Comparison of ENCODE assay signal across 15 mouse cellular contexts in genomic region chr1:91013803-91014202, GRCm38 (mm10). TPM values are rescaled to one million over a fixed set of nuclear protein-coding genes. Genes with fewer than 3 reads are reported as not detected.
DNase-seq lines count a peak whose midpoint lies in the region; ATAC-seq and TF ChIP-seq lines count a peak whose summit lies in the region.
"Had no signal": no experiment of that assay in that cellular context is flagged by ENCODE, and none has a peak within 500 bp of the region (broad histone marks: within the 10 kb centered on the region; RNA-seq: fewer than 3 reads in every experiment).

No protein-coding gene starts in this region.

- H3K4me2 ChIP-seq in intestine, embryonic 16.5 days (ENCODE audit: low read depth, low read length), result no peak overlapping the region
- H3K4me2 ChIP-seq in intestine, postnatal 0 days (replicated peaks; ENCODE audit: low read depth), result no peak overlapping the region
- H3K4me2 ChIP-seq in embryonic facial prominence, embryonic 11.5 days (ENCODE audit: low read depth, low read length), result no peak overlapping the region
- H3K4me2 ChIP-seq in heart, postnatal 0 days (ENCODE audit: low read depth, low read length), result no peak overlapping the region
- H3K4me2 ChIP-seq: liver, embryonic 15.5 days had no signal

- peaks cover 25% of the 10 kb centered on the region for H3K4me1 ChIP-seq in intestine, embryonic 16.5 days (ENCODE audit: control insufficient read depth, insufficient read depth, low read length)
- 0 out of 2 replicates have a peak, but pooled peaks cover 14% of the 10 kb centered on the region for H3K4me1 ChIP-seq in intestine, postnatal 0 days (replicated peaks; ENCODE audit: control insufficient read depth, insufficient read depth, low read length)
- H3K4me1 ChIP-seq in embryonic facial prominence, embryonic 11.5 days (ENCODE audit: control insufficient read depth, insufficient read depth, low read length), result no peaks in the 10 kb centered on the region; the same call in 1 of the 2 replicates
- peaks cover 78% of the 10 kb centered on the region for H3K4me1 ChIP-seq in heart, postnatal 0 days (ENCODE audit: control insufficient read depth, insufficient read depth)

- WGBS in intestine, embryonic 16.5 days, result 68% methylated on average over 3 of the region's 3 CpGs
- 74% methylated on average over 3 of the region's 3 CpGs for WGBS in intestine, postnatal 0 days
- WGBS in embryonic facial prominence, embryonic 11.5 days, result 70% methylated on average over 3 of the region's 3 CpGs
- 38% methylated on average over 3 of the region's 3 CpGs for WGBS in heart, postnatal 0 days

- peak; percentile 72 for TF ChIP-seq EP300 in heart, postnatal 0 days (IDR thresholded peaks at IDR 0.05; ENCODE audit: low read depth)

- ATAC-seq in intestine, embryonic 16.5 days, result peak; percentile 31; the same call in 1 of the 2 replicates
- ATAC-seq in intestine, postnatal 0 days, result no peak
- ATAC-seq in embryonic facial prominence, embryonic 11.5 days (replicated peaks; ENCODE audit: insufficient number of reproducible peaks, low FRiP score, low TSS enrichment, low read depth), result no peak
- ATAC-seq in heart, postnatal 0 days (ENCODE audit: insufficient read depth, low read depth), result peak; percentile 17; the same call in 1 of the 2 replicates
- no peak for ATAC-seq in megakaryocyte-erythroid progenitor cell, adult 5-6 weeks (replicated peaks; ENCODE audit: low FRiP score, low TSS enrichment, poor library complexity, severe bottlenecking)
- ATAC-seq: CD4-positive, CD25-positive, alpha-beta regulatory T cell, adult 4 months had no signal

- H3K36me3 ChIP-seq in intestine, embryonic 16.5 days (ENCODE audit: control insufficient read depth, insufficient read depth, low read length), result no peaks in the 10 kb centered on the region
- no peaks in the 10 kb centered on the region for H3K36me3 ChIP-seq in intestine, postnatal 0 days (ENCODE audit: control insufficient read depth, insufficient read depth)
- H3K36me3 ChIP-seq in embryonic facial prominence, embryonic 11.5 days (replicated peaks; ENCODE audit: control insufficient read depth, insufficient read depth, low read depth, low read length), result no peaks in the 10 kb centered on the region
- no peaks in the 10 kb centered on the region; the same call in 1 of the 2 replicates for H3K36me3 ChIP-seq in heart, postnatal 0 days (replicated peaks; ENCODE audit: control insufficient read depth, insufficient read depth, low read length)
- H3K36me3 ChIP-seq: forebrain, embryonic 10.5 days; liver, embryonic 15.5 days had no signal

- H3K9me3 ChIP-seq in intestine, embryonic 16.5 days (ENCODE audit: control insufficient read depth, low read length), result no peaks in the 10 kb centered on the region
- no peaks in the 10 kb centered on the region for H3K9me3 ChIP-seq in intestine, postnatal 0 days (ENCODE audit: control insufficient read depth)
- no peaks in the 10 kb centered on the region for H3K9me3 ChIP-seq in embryonic facial prominence, embryonic 11.5 days (replicated peaks; ENCODE audit: control insufficient read depth, low read length)
- H3K9me3 ChIP-seq in heart, postnatal 0 days (replicated peaks; ENCODE audit: control insufficient read depth, low read length), result no peaks in the 10 kb centered on the region
- H3K9me3 ChIP-seq: forebrain, embryonic 10.5 days; liver, embryonic 15.5 days had no signal

- H3K4me3 ChIP-seq in intestine, embryonic 16.5 days (ENCODE audit: low read length), result no peak overlapping the region
- H3K4me3 ChIP-seq in intestine, postnatal 0 days (ENCODE audit: low read depth, low read length), result no peak overlapping the region
- H3K4me3 ChIP-seq in embryonic facial prominence, embryonic 11.5 days (ENCODE audit: low read depth, low read length), result no peak overlapping the region
- H3K4me3 ChIP-seq in heart, postnatal 0 days (ENCODE audit: low read depth, low read length), result no peak overlapping the region
- H3K4me3 ChIP-seq: forebrain, embryonic 10.5 days; liver, embryonic 15.5 days had no signal

- no peaks in the 10 kb centered on the region for H3K27me3 ChIP-seq in intestine, embryonic 16.5 days (replicated peaks; ENCODE audit: control insufficient read depth, insufficient read depth, low read length)
- H3K27me3 ChIP-seq in intestine, postnatal 0 days (replicated peaks; ENCODE audit: control insufficient read depth, insufficient read depth, low read length), result no peaks in the 10 kb centered on the region
- H3K27me3 ChIP-seq in embryonic facial prominence, embryonic 11.5 days (ENCODE audit: control insufficient read depth, insufficient read depth, low read length), result no peaks in the 10 kb centered on the region
- H3K27me3 ChIP-seq in heart, postnatal 0 days (ENCODE audit: control insufficient read depth, insufficient read depth, low read length), result no peaks in the 10 kb centered on the region
- H3K27me3 ChIP-seq: liver, embryonic 15.5 days had no signal

- DNase-seq in embryonic facial prominence, embryonic 11.5 days (ENCODE audit: low spot score), result peak; percentile 36
- peak; percentile 75 for DNase-seq in heart, postnatal 0 days (ENCODE audit: low spot score)
- DNase-seq in lung, postnatal 10 days, result peak; percentile 41
- no peak for DNase-seq in spleen, postnatal 14 days (ENCODE audit: low spot score in 2 of 2)
- no peak for DNase-seq in urinary bladder, postnatal 25 days (ENCODE audit: low spot score)
- DNase-seq: cerebellum, postnatal 36 days; spleen, adult 18-20 months; thymus, postnatal 14 days had no signal

- no peak overlapping the region for H3K9ac ChIP-seq in intestine, embryonic 16.5 days (ENCODE audit: low read depth, low read length)
- no peak overlapping the region for H3K9ac ChIP-seq in intestine, postnatal 0 days (ENCODE audit: low read depth, low read length)
- H3K9ac ChIP-seq in embryonic facial prominence, embryonic 11.5 days (replicated peaks; ENCODE audit: low read length), result no peak overlapping the region
- H3K9ac ChIP-seq in heart, postnatal 0 days (replicated peaks; ENCODE audit: low read depth, low read length), result no peak overlapping the region
- H3K9ac ChIP-seq: liver, embryonic 15.5 days had no signal

- no peak for TF ChIP-seq CTCF in intestine, postnatal 0 days (IDR thresholded peaks at IDR 0.05; ENCODE audit: low read depth)
- TF ChIP-seq CTCF in heart, postnatal 0 days (IDR thresholded peaks at IDR 0.05; ENCODE audit: low read depth), result no peak

- H3K27ac ChIP-seq in intestine, embryonic 16.5 days (ENCODE audit: low read length), result no peak overlapping the region
- H3K27ac ChIP-seq in intestine, postnatal 0 days (ENCODE audit: low read depth, low read length), result no peak overlapping the region
- H3K27ac ChIP-seq in embryonic facial prominence, embryonic 11.5 days (replicated peaks; ENCODE audit: low read depth, low read length), result no peak overlapping the region
- peak overlapping the region; percentile 98 for H3K27ac ChIP-seq in heart, postnatal 0 days (ENCODE audit: low read depth)
- H3K27ac ChIP-seq: forebrain, embryonic 10.5 days; liver, embryonic 15.5 days had no signal

RNA-seq across cellular contexts. Expression of gene Lrrfip1, which starts 15.3 kb away (rescaled TPM):
- polyA plus RNA-seq in intestine, embryonic 16.5 days (2015; fragmentation: Nextera tagmentation; extraction: Ambion mirVana), result 69.2 and 73.7 TPM in 2 replicates
- 79.2 and 85.3 TPM in 2 replicates for polyA plus RNA-seq in intestine, postnatal 0 days (2015; fragmentation: Nextera tagmentation; extraction: Ambion mirVana)
- 28.5 and 30.0 TPM in 2 replicates for polyA plus RNA-seq in embryonic facial prominence, embryonic 11.5 days (2014; fragmentation: Nextera tagmentation; extraction: Ambion mirVana)
- 120 and 135 TPM in 2 replicates for total RNA-seq in heart, postnatal 0 days (2014; rRNA removed; ENCODE audit: low replicate concordance)
- polyA plus RNA-seq in heart, postnatal 0 days (2015; fragmentation: Nextera tagmentation; extraction: Ambion mirVana), result 140 and 168 TPM in 2 replicates
- total RNA-seq in megakaryocyte-erythroid progenitor cell, adult 5-6 weeks (2014; fragmentation: Nextera tagmentation), result 29.4 and 35.8 TPM in 2 replicates
- total RNA-seq in megakaryocyte-erythroid progenitor cell, adult 5-6 weeks (2017), result 42.4 and 70.7 TPM in 2 replicates

RNA-seq across cellular contexts. Expression of gene Rab17, which starts 44.3 kb away (rescaled TPM):
- 62.2 and 69.3 TPM in 2 replicates for polyA plus RNA-seq in intestine, embryonic 16.5 days (2015; fragmentation: Nextera tagmentation; extraction: Ambion mirVana)
- 75.4 and 93.3 TPM in 2 replicates for polyA plus RNA-seq in intestine, postnatal 0 days (2015; fragmentation: Nextera tagmentation; extraction: Ambion mirVana)
- polyA plus RNA-seq in embryonic facial prominence, embryonic 11.5 days (2014; fragmentation: Nextera tagmentation; extraction: Ambion mirVana), result 0.64 and 0.70 TPM in 2 replicates
- total RNA-seq in heart, postnatal 0 days (2014; rRNA removed; ENCODE audit: low replicate concordance), result 7.1 and 8.4 TPM in 2 replicates
- 5.1 and 5.6 TPM in 2 replicates for polyA plus RNA-seq in heart, postnatal 0 days (2015; fragmentation: Nextera tagmentation; extraction: Ambion mirVana)
- 0.69 TPM in 1 of 2 replicates, not detected in the other for total RNA-seq in megakaryocyte-erythroid progenitor cell, adult 5-6 weeks (2014; fragmentation: Nextera tagmentation)
- 0.47 and 1.1 TPM in 2 replicates for total RNA-seq in megakaryocyte-erythroid progenitor cell, adult 5-6 weeks (2017)
- total RNA-seq: gastrocnemius, adult 8-10 months had no signal
- polyA plus RNA-seq: CD4-positive, CD25-positive, alpha-beta regulatory T cell, adult 4 months had no signal

Comparison
In these comparisons a context has a peak if more than half of its experiments do, and no peak if none do; other contexts are left out.
1. ATAC-seq: peak in intestine, embryonic 16.5 days (single experiment) and heart, postnatal 0 days (single experiment); none in intestine, postnatal 0 days (single experiment), embryonic facial prominence, embryonic 11.5 days (single experiment) and megakaryocyte-erythroid progenitor cell, adult 5-6 weeks (single experiment).
2. DNase-seq: peak in embryonic facial prominence, embryonic 11.5 days (single experiment), heart, postnatal 0 days (single experiment) and lung, postnatal 10 days (single experiment); none in spleen, postnatal 14 days (0 of 2) and urinary bladder, postnatal 25 days (single experiment).